ENCODE assay signal across 8 mouse cellular contexts in the genomic region with DNA sequence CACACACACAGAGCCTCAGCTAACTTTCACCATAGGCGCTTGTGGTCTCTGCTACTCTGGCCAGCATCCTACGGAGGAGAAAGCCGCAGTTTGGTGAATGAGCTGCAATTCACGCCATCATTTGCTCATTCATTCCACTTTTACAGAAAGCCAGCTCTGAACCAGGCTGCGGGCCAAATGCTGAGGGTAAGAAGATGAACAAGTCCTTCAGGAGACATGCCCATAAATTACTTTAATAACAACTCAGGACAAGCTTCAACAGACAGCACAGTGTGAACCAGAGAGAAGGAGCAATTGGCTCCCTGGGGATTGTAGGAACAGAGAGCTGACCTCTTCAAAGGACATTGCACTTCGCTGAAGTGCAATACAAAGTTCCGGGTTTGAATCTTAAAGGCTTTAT. TPM values are rescaled to one million over a fixed set of nuclear protein-coding genes. Genes with fewer than 3 reads are reported as not detected.
DNase-seq lines count a peak whose midpoint lies in the region; ATAC-seq and TF ChIP-seq lines count a peak whose summit lies in the region.

No protein-coding gene starts in this region.

- H3K36me3 ChIP-seq in forebrain, embryonic 11.5 days (ENCODE audit: control insufficient read depth, insufficient read depth, low read length), result no peaks in the 10 kb centered on the region
- no peaks in the 10 kb centered on the region for H3K36me3 ChIP-seq in forebrain, postnatal 0 days (ENCODE audit: insufficient read depth)
- H3K36me3 ChIP-seq in liver, embryonic 16.5 days (ENCODE audit: control insufficient read depth, insufficient read depth), result no peaks in the 10 kb centered on the region

- no peak overlapping the region for H3K9ac ChIP-seq in forebrain, embryonic 11.5 days (ENCODE audit: low read length)
- no peak overlapping the region for H3K9ac ChIP-seq in forebrain, postnatal 0 days
- peak overlapping the region; percentile 30 for H3K9ac ChIP-seq in liver, embryonic 16.5 days (ENCODE audit: low read depth, low read length)

- TF ChIP-seq CTCF in forebrain, postnatal 0 days (IDR thresholded peaks at IDR 0.05; ENCODE audit: low read depth), result no peak

- peaks cover 14% of the 10 kb centered on the region for H3K27me3 ChIP-seq in forebrain, embryonic 11.5 days (ENCODE audit: control insufficient read depth, insufficient read depth, low read length)
- H3K27me3 ChIP-seq in forebrain, postnatal 0 days (ENCODE audit: insufficient read depth, low read length), result peaks cover 7% of the 10 kb centered on the region; the same call in 1 of the 2 replicates
- no peaks in the 10 kb centered on the region for H3K27me3 ChIP-seq in liver, embryonic 16.5 days (ENCODE audit: control insufficient read depth, insufficient read depth, low read depth, low read length)

- H3K9me3 ChIP-seq in forebrain, embryonic 11.5 days (ENCODE audit: control insufficient read depth, low read length), result no peaks in the 10 kb centered on the region
- no peaks in the 10 kb centered on the region for H3K9me3 ChIP-seq in forebrain, postnatal 0 days (ENCODE audit: low read length)
- H3K9me3 ChIP-seq in liver, embryonic 16.5 days (replicated peaks; ENCODE audit: control insufficient read depth, low read length), result no peaks in the 10 kb centered on the region

- H3K4me2 ChIP-seq in forebrain, embryonic 11.5 days (ENCODE audit: low read depth, low read length, severe bottlenecking), result no peak overlapping the region
- H3K4me2 ChIP-seq in forebrain, postnatal 0 days (ENCODE audit: low read depth), result no peak overlapping the region
- H3K4me2 ChIP-seq in liver, embryonic 16.5 days (ENCODE audit: low read depth, low read length), result peak overlapping the region; percentile 47

- intact Hi-C loops in left cerebral cortex, postnatal 4 days (cut with DNase I), result no loop called here
- intact Hi-C loops in left cerebral cortex, postnatal 14 days (cut with DNase I), result loop anchor here (5.0 kb wide), 1 partner anchor 73 kb away; no protein-coding TSS in a partner anchor

- H3K4me1 ChIP-seq in forebrain, embryonic 11.5 days (replicated peaks; ENCODE audit: control insufficient read depth, insufficient read depth, low read length), result peaks cover 6% of the 10 kb centered on the region; the same call in 1 of the 2 replicates
- peaks cover 5% of the 10 kb centered on the region; the same call in 1 of the 2 replicates for H3K4me1 ChIP-seq in forebrain, postnatal 0 days (ENCODE audit: insufficient read depth)
- H3K4me1 ChIP-seq in liver, embryonic 16.5 days (ENCODE audit: control insufficient read depth, low read depth, low read length), result peaks cover 55% of the 10 kb centered on the region

- H3K27ac ChIP-seq in forebrain, embryonic 11.5 days (ENCODE audit: low read depth, low read length), result no peak overlapping the region
- H3K27ac ChIP-seq in forebrain, postnatal 0 days (ENCODE audit: low read depth, low read length), result no peak overlapping the region
- peak overlapping the region; percentile 81 for H3K27ac ChIP-seq in liver, embryonic 16.5 days (ENCODE audit: low read length)

- DNase-seq in forebrain, embryonic 11.5 days (ENCODE audit: low spot score), result no peak
- DNase-seq in forebrain, postnatal 0 days, result no peak
- DNase-seq in left cerebral cortex, postnatal 4 days, result peak; percentile 21
- no peak for DNase-seq in left cerebral cortex, postnatal 14 days (ENCODE audit: low spot score in 2 of 2)
- DNase-seq in cerebellum, postnatal 10 days, result peak; percentile 29 to 31
- no peak for DNase-seq in yolk sac, embryonic 10.5 days (ENCODE audit: low spot score)

- H3K4me3 ChIP-seq in forebrain, embryonic 11.5 days (ENCODE audit: low read depth, low read length), result no peak overlapping the region
- H3K4me3 ChIP-seq in forebrain, postnatal 0 days (ENCODE audit: low read depth, low read length), result no peak overlapping the region
- H3K4me3 ChIP-seq in liver, embryonic 16.5 days (ENCODE audit: low read depth, low read length), result no peak overlapping the region

- 68% methylated on average over 7 of the region's 7 CpGs for WGBS in forebrain, embryonic 11.5 days
- WGBS in forebrain, postnatal 0 days, result 51% methylated on average over 7 of the region's 7 CpGs
- 44% methylated on average over 7 of the region's 7 CpGs for WGBS in liver, embryonic 16.5 days (ENCODE audit: insufficient replicate concordance)

- ATAC-seq in forebrain, embryonic 11.5 days (replicated peaks; ENCODE audit: low FRiP score), result 0 out of 2 replicates have a peak, but pooled peaks have one; percentile 2
- no peak for ATAC-seq in forebrain, postnatal 0 days
- ATAC-seq in liver, embryonic 16.5 days (ENCODE audit: low read depth), result no peak
- ATAC-seq in CD4-positive, CD25-positive, alpha-beta regulatory T cell, adult 4 months, result no peak

RNA-seq across cellular contexts. Expression of a gene that starts 0.6 kb away (rescaled TPM):
- polyA plus RNA-seq in forebrain, embryonic 11.5 days (2014; fragmentation: Nextera tagmentation; extraction: Ambion mirVana), result 10.8 and 12.4 TPM in 2 replicates
- 2.9 and 6.0 TPM in 2 replicates for total RNA-seq in forebrain, postnatal 0 days (2014; rRNA removed)
- polyA plus RNA-seq in forebrain, postnatal 0 days (2015; fragmentation: Nextera tagmentation; extraction: Ambion mirVana), result 4.2 and 5.3 TPM in 2 replicates
- total RNA-seq in left cerebral cortex, postnatal 4 days (2021), result 1 to 10 TPM; 2.9 to 3.5 TPM
- 10 to 100 TPM; 21.0 to 22.6 TPM for total RNA-seq in left cerebral cortex, postnatal 14 days (2021)
- polyA plus RNA-seq in liver, embryonic 16.5 days (2015; fragmentation: Nextera tagmentation; extraction: Ambion mirVana), result 44.1 and 44.3 TPM in 2 replicates
- not detected for polyA plus RNA-seq in CD4-positive, CD25-positive, alpha-beta regulatory T cell, adult 4 months (2017; shearing (Covaris generic))

Comparison
In these comparisons a context has a peak if more than half of its experiments do, and no peak if none do; other contexts are left out.
1. DNase-seq: peak in left cerebral cortex, postnatal 4 days (single experiment) and cerebellum, postnatal 10 days (2 of 2); none in forebrain, embryonic 11.5 days (single experiment), forebrain, postnatal 0 days (single experiment), left cerebral cortex, postnatal 14 days (0 of 2) and yolk sac, embryonic 10.5 days (single experiment).